Mouse (Mus musculus) spleen, postnatal 4 days (tissue): ENCODE data around the gene Cpvl.

Source experiments
- DNase-seq, 2 experiments: peaks; one replicate each; pipeline ENCODE4 v3.0.0; 2022; ENCODE audit warnings: low spot score in 2 of 2

Cpvl gene

DNA sequence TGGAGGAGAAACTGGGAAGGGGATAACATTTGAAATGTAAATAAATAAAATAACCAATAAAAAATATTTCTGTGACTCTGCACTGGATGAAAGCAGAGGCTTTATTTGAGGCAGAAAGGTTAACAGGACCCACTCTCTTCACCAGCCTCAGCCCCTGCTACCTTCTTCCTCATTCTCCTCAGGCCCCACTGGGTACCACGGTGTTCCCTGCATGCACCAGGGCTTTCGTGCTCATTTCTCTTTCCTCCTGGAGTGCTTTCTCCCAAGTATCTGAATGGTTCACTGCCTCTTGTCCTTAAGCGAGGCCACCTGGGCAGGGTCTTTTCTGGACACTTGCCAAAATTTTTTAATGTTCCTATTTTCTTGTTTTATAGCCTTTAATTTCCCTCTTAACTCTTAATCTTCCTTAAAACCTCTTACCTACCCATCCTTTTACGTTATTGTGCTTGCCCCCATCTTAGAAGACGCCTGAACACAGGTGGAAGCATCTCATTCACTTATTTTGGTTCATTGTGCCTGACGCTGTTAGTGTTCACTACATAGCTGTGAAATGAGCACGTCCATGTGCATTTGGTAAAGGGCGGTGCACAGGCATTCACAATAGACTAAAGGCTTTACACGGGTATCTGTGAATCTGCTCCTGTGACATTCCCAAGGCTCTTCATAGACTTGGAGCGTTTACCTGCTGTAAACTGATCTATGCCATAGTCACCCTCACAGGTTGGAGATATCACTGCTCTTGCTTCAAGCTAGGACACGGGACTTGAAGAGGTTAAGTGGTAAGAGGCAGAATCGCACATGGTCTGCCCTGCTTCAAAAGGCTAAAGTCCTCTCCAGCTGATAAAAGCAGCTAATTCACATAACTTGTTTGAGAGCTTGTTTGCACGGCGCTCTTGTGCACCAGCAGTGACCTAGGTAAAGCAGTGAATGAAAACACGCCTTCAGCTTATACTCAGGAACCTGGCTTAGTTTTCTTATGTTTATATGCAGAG, 41.0 kb downstream of the Cpvl start:
- DNase-seq = no peak

DNA sequence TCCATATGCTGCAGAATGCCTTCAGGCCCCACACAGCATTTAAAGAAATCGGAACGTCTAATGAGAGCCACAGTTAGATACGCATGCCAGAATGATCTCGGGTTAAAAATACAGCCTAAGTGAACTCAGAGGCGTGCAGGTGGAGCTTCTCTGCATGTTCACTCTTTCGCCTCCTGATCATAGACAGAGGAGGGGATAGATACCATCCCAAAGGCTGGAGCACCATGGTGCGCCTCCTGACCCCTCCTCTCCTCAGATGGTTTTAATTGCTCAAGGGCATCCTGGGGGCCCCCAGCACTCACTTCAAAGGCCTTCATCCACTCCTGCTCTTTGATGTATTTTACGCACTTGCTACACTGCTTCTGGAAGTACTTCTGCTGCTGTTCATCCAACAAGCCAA, 46.9 kb downstream of the Cpvl start:
- no peak for DNase-seq

DNA sequence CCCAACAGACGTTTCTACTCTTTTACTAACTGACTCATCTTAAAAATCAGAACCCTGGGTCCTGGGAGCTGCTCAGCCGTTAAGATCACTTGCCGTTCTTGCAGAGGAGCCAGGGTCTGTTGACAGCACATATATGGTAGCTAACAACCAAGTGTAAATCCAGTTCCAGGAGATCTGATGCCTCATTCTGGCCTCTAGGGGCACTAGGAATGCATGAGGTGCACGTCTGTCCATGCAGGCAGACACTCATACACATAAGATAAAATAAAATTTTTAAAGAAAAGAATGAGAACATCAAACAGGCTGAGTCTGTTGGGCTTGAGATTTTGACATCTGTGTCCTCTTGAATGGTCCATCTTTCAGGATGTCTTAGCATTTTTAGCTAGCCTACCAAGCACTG, 48.6 kb downstream of the Cpvl start:
- DNase-seq = no peak

DNA sequence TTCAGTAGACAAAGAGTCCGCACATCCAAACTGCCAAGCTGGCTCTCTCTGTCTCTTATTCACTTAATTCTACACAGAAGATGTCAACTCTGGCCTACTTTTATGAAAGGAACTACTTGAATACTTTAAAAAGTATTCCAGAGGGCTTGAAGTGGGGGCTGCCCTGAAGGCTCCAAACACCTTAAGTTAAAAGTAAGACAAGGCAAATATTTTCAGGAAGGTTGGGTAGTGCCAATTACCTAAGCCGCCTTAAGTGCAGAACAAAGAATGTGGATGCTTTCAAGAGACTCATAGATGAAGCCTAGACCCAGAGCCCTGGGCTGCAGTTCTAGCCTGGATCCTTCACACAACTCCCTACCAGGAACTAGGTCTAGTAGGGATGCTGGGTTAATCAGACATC, 52.3 kb downstream of the Cpvl start:
- DNase-seq = no peak

DNA sequence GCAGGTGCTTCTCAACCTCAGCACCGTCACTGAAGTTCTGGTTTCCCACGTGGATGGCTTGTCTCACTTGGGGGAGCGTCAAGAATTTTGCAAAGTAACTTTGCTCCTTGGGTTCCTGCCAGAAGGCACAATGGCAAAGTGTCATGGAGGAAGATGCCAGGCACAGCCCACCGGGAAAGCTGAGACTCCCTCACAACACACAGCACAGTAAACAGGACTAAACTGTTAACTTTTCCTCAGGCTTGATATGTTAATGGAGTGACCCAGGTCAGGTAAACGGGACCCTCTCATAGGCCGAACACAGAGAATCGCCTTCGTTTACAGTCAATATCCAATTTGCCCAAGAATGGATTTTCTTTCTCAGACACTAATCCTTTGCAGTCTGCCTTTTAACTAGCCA, 53.3 kb downstream of the Cpvl start:
- DNase-seq = no peak

DNA sequence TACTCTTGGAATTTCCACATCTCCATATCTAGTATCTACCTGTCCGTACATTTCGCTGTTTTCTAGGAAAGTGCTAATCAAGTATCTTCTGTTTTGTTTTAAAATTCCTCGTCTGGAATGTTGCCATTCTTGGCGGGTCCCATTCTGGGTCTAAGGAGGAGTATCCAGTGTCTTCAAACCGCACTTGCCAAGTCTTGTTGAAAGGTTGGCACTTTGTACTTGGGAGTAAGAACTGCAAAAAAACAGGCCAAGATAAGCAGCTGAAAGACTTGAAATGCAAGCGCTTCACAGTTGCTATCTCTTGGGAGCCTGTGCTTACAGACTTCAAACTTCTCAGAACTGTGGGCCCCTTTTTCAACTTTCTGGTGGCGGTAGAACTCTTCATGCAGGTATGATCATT, 58.4 kb downstream of the Cpvl start:
- no peak for DNase-seq

DNA sequence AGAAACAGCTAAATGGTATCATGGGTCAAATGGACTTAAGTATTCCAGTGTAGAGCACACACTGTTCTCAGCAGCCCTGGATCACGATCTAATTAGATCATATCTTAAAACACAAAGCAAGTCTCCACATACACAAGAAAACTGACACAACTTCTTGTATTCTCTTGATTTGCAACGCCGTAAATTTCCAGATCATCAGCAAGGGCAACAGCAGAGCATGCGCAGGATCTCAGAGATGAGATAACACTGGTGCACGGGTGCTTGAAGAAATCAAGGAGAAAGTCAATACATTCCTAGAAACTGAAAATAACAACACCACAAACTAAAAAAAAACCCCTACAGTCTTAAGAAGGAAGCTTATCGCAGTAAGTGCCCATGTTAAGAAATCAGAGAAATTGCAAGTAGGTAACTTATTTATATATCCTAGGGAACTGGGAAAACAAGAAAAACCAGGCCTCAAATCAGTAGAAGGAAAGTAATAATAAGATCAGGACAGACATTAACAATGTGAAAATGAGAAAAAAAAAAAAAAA, 61.4 kb downstream of the Cpvl start:
- DNase-seq = no peak

DNA sequence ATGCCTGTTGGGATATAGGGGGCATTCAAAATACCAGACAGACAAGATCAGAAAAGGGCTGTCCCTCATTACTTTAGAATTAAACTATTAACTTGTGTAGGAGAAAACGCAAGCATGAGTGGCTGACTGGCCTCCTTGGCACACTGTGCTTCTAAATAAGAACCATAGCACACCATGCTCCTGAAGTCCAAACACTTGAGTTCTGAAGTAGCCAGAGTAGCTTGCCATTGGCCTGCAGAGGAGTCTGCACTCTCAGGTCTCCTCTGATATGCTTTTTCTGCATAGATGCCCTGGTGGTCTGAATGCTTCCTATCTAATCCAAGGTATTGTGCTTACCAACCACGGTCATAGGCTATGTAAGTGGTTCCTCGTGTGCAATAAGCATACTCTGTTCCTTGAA, 63.1 kb downstream of the Cpvl start:
- DNase-seq = no peak

DNA sequence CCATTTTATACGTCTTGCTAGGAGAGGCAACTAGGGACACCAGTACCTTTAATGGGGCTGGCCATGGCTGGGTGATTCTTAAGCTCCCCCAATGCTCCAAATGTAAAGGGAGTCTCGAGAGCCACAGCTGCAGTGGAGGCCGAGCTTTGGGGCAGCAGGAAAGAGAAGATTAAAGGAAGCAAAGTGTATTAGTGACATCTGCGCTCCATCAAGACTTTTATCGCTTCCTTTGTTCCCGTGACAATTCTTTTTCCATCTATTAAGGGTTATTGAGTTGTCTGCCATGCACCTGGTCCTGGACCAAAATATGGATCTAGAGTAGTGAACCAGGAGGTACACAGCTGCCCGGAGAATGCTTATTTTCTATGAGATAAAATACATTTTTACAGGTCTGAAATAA, 65.3 kb downstream of the Cpvl start:
- DNase-seq = no peak

DNA sequence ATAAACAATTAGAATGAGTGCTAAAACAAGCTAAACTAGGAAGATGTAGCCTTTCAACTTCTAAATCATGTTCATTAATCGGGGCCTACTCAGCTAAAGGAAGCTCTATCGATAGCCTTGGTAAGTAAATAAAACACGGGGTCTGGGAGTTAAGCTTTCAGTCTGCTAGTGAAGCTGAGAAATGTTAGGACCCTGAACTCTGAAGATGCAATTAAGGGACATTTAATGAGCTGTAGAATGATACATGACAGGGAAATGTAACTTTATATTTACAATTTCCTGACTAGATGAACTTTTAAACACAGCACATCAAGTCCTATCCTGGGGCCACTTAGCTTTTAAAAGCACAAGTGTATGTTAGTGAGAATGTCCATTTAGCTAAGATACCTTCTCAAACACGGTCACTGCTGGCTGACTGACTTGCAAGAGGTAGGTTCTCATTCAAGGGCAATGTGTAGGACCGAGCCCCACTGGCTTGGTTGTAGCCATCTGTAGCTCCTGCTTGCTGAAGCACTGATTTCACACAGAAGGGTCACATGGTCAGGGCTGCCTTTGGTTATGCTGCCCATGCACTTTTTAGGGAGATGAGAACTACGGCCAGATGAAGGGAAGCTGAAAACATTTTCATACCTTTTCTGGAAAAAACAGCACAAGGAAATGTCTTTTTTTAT, 66.2 kb downstream of the Cpvl start:
- no peak for DNase-seq

DNA sequence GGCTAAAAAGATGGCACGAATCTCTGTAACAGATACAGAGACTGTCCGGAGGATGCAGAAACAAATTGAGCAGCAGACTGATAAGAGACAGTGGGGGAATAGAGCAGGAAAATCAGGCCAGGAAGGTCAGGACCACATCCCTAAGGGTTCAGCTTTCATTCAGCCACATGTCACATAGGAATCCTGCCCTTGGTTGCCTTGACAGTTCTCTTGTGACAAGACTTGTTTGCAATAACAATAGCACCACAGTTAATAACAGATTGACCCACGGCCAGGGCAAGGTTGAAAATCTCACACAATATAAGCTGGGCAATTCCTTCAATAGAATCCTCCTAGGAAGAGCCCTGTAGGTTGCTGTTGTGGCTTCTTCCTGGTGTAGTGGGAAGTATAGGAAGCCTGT, 68.5 kb downstream of the Cpvl start:
- no peak for DNase-seq

DNA sequence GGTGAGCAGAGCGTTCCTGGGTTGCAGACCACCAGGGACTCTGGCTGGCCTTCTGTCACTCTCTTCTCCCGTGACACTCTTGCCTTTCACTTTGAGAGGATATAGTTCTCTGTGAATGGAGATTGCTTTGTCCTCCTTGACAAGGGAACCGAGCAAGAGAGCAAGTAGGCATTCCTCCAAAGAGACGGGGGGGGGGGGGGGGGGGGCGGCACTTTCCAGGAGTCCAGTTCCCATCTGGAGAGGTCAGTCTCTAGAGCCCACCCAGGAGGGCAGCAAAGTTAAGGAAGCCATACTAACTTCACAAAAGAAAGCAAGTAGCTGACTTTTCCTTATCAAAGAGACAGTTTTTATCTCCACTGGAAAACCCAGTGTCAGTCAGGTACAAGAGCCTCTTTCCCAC, 69.0 kb downstream of the Cpvl start:
- no peak for DNase-seq

DNA sequence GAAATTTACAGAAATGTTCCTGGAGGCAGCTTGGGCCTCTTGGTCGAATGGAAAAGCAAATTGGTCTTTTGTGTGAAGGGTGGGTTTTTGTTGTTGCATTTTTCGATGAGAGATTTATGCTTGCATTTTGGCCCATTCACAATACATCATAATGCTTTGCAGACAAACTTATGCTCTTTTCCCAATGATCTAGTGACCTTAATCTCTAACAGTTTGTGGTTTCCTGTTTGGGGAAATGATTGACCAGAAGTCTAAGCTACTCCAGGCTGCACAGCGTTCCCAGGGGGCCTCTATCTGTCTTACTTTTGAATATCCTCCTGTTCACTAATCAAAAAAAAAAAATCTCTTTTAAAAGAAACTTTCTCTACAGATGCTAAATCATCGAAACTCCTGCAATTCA, 71.6 kb downstream of the Cpvl start:
- DNase-seq = no peak

DNA sequence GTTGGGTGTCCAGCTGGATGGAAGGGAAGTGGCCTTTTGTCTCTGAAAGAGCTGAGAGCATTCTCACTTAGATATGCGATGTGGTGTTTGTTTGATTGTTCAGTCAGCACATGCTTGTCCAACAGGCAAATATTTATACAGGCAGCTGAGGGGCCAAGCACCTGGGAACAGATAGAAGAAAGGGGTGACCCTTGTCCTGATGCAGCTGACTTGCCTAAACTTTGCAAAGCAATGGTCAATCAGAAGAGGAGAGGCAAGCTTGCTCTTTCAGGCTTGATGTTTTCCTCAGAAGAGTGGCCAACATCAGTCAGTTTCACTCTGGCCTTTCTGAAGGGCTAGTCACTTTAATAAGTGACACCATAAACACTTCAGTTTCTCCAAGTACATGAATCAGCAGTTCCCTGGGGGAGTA, 72.4 kb downstream of the Cpvl start:
- DNase-seq = no peak

DNA sequence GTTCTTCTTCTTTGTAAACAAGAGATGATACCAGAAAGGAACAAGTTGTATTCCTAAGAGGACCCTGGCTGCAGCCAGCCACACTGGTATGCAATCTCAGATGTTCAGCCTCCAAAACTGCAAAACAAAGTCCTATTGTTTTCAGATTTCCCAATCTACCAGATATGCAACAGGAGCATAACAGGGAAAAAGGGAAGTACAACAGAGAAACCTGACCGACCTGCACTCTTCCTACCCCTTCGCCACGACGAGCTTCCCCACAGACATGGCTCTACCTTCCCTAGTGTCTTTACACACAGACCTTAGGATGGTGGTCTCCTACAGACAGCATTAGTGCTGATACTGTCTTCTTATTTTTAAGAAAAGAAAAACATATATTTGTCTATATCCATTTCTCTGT, 72.9 kb downstream of the Cpvl start:
- no peak for DNase-seq

DNA sequence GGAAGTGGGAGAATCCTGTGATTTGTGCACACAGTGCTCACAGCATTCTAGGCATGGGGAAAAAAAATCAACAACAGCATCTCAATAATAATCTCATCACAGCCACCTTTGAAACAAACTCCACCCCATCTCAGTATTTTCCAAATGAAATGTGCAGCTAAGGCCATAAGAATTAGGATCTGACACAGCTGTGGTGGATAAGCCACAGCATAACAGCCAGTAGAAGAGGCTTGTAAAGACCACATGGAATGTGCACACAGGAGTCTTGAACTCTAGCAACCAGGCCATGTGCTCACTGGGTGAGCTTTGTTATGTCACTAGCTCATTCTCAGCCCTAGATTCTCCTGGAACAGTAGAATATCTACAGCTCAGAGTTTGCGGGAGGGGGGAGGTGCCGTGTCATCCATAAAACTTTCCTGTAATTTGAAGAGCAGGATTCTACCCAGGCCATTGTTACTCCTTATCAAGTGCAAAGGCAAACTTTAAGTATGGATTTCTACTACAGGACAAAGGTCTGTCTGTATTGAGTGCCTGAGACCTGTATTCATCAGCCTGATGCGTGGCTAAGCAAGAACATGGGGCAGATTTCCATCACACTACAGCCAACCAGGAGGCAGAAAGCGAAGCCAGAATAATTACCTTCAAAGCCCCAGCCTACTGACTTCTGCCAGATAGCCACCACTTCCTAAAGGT, 73.6 kb downstream of the Cpvl start:
- no peak for DNase-seq

DNA sequence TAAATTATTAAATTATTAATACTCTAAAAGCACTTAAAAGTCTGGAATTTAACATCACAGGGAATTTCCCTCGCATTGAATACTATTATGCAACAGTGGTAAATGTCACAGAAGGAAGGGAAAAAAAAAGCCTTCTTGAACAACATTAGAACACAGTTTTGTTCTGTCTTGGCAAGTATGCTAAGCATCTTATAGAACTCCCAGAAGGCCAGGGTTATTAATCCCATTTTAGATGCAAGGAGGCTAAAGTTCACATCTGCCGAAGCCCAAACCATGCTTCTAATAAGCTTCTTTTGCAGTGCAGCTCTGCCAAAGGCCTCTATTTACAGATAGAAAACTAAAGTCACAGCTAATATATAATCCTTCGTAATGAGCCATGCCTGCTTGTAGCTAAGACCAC, 74.3 kb downstream of the Cpvl start:
- no peak for DNase-seq

DNA sequence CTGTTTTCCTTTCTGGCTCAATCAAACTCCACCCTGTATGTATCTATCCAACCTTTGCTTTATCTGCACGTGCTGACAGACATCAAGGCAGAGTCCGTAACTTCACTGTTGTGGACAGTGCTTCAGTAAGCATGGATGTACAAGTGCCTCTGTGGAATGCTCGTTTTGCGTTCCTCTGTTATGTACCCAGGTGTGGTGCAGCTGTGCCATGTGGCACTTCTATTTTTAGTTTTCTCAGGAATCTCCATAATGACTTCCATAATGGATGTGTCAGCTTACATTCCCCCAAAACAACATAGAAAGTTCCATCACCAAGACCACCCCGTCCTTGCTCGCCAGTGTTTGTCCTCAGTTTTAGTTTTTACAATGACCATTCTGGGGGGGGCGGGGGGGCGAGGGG, 76.7 kb downstream of the Cpvl start:
- no peak for DNase-seq

DNA sequence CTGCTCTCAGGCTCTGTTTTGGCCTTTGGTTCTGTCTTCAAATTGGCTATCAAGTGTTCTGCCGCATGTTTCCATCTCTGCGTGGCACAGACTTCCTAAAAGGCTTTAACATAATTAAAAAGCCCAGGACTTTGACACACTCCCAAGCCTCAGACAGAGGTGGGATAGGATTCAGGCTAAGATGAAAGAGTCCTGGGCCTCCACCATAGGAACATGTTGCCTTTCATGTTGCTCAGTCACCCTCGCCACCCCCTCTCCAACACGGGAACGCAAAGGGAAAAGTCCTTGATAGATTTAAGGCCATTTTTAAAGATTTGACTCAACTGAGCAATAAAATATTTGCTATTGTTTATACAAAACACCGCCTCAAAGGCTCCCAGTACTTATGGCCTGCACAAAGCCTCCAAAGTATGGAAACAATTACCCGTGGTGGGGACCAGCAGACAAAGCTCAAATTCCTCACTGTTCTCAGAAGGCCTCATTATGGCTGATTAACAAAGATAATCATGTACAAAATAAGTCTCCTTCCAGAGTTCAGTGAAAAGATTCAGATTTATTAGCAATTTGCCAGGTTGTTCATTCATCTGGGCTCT, 80.5 kb downstream of the Cpvl start:
- no peak for DNase-seq

DNA sequence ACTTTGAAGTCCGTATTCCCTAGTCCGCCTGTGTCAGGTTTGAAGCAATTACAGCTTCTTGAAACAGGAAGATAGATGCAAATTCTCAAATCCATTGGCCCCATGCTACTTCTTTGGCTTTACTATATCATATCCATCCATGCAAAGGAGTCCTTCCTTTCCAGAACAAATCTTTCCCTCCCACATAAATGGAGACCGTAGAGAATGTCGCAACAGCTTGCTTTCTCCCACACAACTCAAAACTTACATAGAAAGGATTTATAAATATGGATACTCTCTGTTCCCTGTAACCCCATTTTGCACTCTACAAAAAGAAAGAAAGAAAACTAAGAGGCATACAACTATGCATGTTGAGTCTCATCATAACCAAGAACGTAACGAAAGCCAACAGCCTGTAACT, 81.3 kb downstream of the Cpvl start:
- no peak for DNase-seq

DNA sequence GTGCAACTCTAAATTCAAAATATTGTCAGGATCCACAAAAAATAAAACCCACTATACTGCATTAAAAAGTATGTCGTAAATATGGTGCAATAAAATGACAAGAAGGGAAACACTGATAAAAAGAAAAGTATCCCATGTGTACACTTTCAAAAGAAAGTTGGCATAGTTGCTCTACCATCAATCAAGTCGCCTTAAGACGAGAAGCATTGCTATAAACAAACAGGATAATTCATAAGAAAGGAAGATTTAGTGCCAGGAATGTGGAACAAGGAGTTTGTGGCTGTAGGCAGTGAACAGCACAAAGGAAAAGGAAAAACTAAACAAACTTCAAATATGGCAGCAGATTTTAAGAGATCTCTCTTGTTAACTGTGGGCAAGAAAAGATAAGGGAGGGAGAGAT, 84.7 kb downstream of the Cpvl start:
- no peak for DNase-seq

DNA sequence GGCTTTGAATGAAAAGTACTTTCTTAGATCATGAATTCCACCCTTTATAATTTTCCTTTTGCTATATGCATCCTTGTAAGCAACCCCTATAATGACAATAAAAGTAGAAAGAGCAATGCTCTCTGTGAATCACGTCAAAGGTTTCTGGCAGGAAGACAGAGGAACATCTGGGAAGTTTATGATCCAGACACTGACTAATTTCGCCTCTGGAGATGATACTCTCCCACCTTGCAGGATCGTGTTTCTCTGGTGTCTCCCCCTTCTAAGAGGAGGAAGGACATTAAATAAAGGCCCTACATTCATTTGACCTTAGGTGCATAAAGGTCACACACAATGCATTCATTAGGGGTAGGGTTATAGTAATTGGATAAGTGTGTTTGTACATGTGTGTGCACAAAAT, 87.4 kb downstream of the Cpvl start:
- DNase-seq = no peak
